Mouse (Mus musculus): ENCODE results near the gene Lsm2.
"Not testable (repeated sequence)": the region's sequence is repeated elsewhere in the genome, so short reads cannot be mapped to it uniquely, and the experiment has no call there.

Gene Lsm2

GRCm38 (mm10) chr17:34957291-34957690 lies 24.4 kb upstream of the Lsm2 start:
- DNase-seq (ENCODE audit: low spot score): not testable (repeated sequence)

- not testable (repeated sequence) for DNase-seq (ENCODE audit: low spot score)
Observed at GRCm38 (mm10) chr17:34957966-34958365, 23.7 kb upstream of the Lsm2 start.

GRCm38 (mm10) chr17:34958734-34959129 lies 22.9 kb upstream of the Lsm2 start:
- DNase-seq (ENCODE audit: low spot score): not testable (repeated sequence)

- peak; percentile 93 for DNase-seq (ENCODE audit: low spot score)
Observed at GRCm38 (mm10) chr17:34959130-34959778, 22.4 kb upstream of the Lsm2 start, which contains the start of gene Hspa1b. TSS of gene Hspa1b (minus strand) at chr17:34959238.

GRCm38 (mm10) chr17:34959881-34960515 lies 21.7 kb upstream of the Lsm2 start:
- DNase-seq (ENCODE audit: low spot score): no peak

GRCm38 (mm10) chr17:34960702-34961493 lies 20.8 kb upstream of the Lsm2 start:
- DNase-seq (ENCODE audit: low spot score): no peak

- DNase-seq (ENCODE audit: low spot score): no peak
Observed at GRCm38 (mm10) chr17:34962125-34962524, 19.5 kb upstream of the Lsm2 start.

GRCm38 (mm10) chr17:34962841-34963240 lies 18.8 kb upstream of the Lsm2 start:
- DNase-seq (ENCODE audit: low spot score): no peak

GRCm38 (mm10) chr17:34964640-34965049 lies 17.0 kb upstream of the Lsm2 start:
- DNase-seq (ENCODE audit: low spot score): peak; percentile 65

GRCm38 (mm10) chr17:34965627-34966026 lies 16.0 kb upstream of the Lsm2 start:
- DNase-seq (ENCODE audit: low spot score): no peak

GRCm38 (mm10) chr17:34969822-34970221 lies 11.8 kb upstream of the Lsm2 start, which contains the start of gene Gm20481:
TSS of gene Gm20481 (plus strand) at chr17:34969912.
- not testable (repeated sequence) for DNase-seq (ENCODE audit: low spot score)

- DNase-seq (ENCODE audit: low spot score): not testable (repeated sequence)
Observed at GRCm38 (mm10) chr17:34970850-34971249, 10.8 kb upstream of the Lsm2 start.

- not testable (repeated sequence) for DNase-seq (ENCODE audit: low spot score)
Observed at GRCm38 (mm10) chr17:34971694-34972068, 10.0 kb upstream of the Lsm2 start.

- peak; percentile 83 for DNase-seq (ENCODE audit: low spot score)
Observed at GRCm38 (mm10) chr17:34972069-34972749, 9.5 kb upstream of the Lsm2 start, which contains the start of the genes Hspa1a and Hspa1l. TSS of gene Hspa1a (minus strand) at chr17:34972156. TSS of gene Hspa1l (plus strand) at chr17:34972703.

- no peak for DNase-seq (ENCODE audit: low spot score)
Observed at GRCm38 (mm10) chr17:34975581-34976492, 5.8 kb upstream of the Lsm2 start.

GRCm38 (mm10) chr17:34977000-34977399 lies 4.7 kb upstream of the Lsm2 start:
- DNase-seq (ENCODE audit: low spot score): no peak

- DNase-seq (ENCODE audit: low spot score): no peak
Observed at GRCm38 (mm10) chr17:34978239-34978638, 3.4 kb upstream of the Lsm2 start.

- peak; percentile 31 for DNase-seq (ENCODE audit: low spot score)
Observed at GRCm38 (mm10) chr17:34979631-34980030, 2.0 kb upstream of the Lsm2 start.

GRCm38 (mm10) chr17:34980655-34981054 lies 1.0 kb upstream of the Lsm2 start:
- DNase-seq (ENCODE audit: low spot score): peak; percentile 72

- no peak for DNase-seq (ENCODE audit: low spot score)
Observed at GRCm38 (mm10) chr17:34982328-34982727, 666 bp downstream of the Lsm2 start.

GRCm38 (mm10) chr17:34984218-34984617 lies 2.6 kb downstream of the Lsm2 start:
- no peak for DNase-seq (ENCODE audit: low spot score)
